Mouse (Mus musculus) ES-E14 (cell line): Measurements from ENCODE around the gene Ola1.

Experiments used
- CHD2 ChIP-seq: IDR thresholded peaks from 2 replicates; pipeline ENCODE4 v1.6.1; 2014; ENCODE audit warnings: mild to moderate bottlenecking, low read depth, low read length, inconsistent platforms
- ZNF384 ChIP-seq: IDR thresholded peaks from 2 replicates; pipeline ENCODE4 v1.6.1; 2012; ENCODE audit warnings: low read depth, low read length, inconsistent platforms

- TF ChIP-seq ZNF384 (no peak), CHD2 (no peak)
These were observed 61.5 kb downstream of the Ola1 start for GRCm38 (mm10) chr2:73157202-73157601.
